Mouse (Mus musculus) olfactory bulb, adult 2 months (tissue): ENCODE measurements around the gene Chchd6. TPM values are rescaled to one million over a fixed set of nuclear protein-coding genes. Genes with fewer than 3 reads are reported as not detected.

Experiments used
- H3K27ac ChIP-seq: fragments of 200-500 bp; 2 replicates; pipeline ENCODE4 v1.5.1; 2012; ENCODE audit warnings: low read depth, low read length; ENCODE audit not compliant: insufficient read depth
- H3K4me1 ChIP-seq: fragments of 200-500 bp; 2 replicates; pipeline ENCODE4 v1.6.1; 2012; ENCODE audit warnings: low read length; ENCODE audit not compliant: control insufficient read depth, insufficient read depth
- H3K4me3 ChIP-seq: fragments of 200-500 bp; 2 replicates; pipeline ENCODE4 v1.5.1; 2012; ENCODE audit warnings: mild to moderate bottlenecking, low read depth, low read length, moderate library complexity; ENCODE audit not compliant: insufficient read depth
- CTCF ChIP-seq: fragments of 200-500 bp; IDR thresholded peaks from 2 replicates; pipeline ENCODE4 v1.5.1; 2012; ENCODE audit warnings: low read depth, mild to moderate bottlenecking, low read length, moderate library complexity; ENCODE audit not compliant: insufficient read depth
- POLR2A ChIP-seq: fragments of 200-500 bp; IDR thresholded peaks from 2 replicates; pipeline ENCODE4 v1.6.1; 2012; ENCODE audit warnings: mild to moderate bottlenecking, low read depth, low read length, moderate library complexity; ENCODE audit not compliant: insufficient read depth
- WGBS: fragments of 180-500 bp; shearing (Covaris S2); methylation state at CpG from one replicate; pipeline ENCODE4 v1.1.7; 2018; 5-methylcytosine and 5-hydroxymethylcytosine counted together
- polyA plus RNA-seq: library from polyadenylated mRNA; stranded (reverse); fragments of >200 nt; gene quantifications from 2 replicates; pipeline ENCODE4 v1.2.4, GENCODE M21; 2012; ENCODE audit warnings: low replicate concordance; ENCODE audit not compliant: missing spikeins, insufficient read depth, insufficient read length

Gene Chchd6
- polyA plus RNA-seq, 1 experiment: not detected

GRCm38 (mm10) chr6:89499961-89500360, 95.5 kb downstream of the Chchd6 start:
- Histone ChIP-seq H3K4me3 (no peak overlapping the region), H3K27ac (no peak overlapping the region), H3K4me1 (peaks cover 4% of the 10 kb centered on the region)
- 100% methylated on average over 1 of the region's 1 CpGs for WGBS
- TF ChIP-seq CTCF (no peak), POLR2A (no peak)

- 51% methylated on average over 6 of the region's 6 CpGs for WGBS
- Histone ChIP-seq H3K4me1 (peaks cover 4% of the 10 kb centered on the region), H3K4me3 (no peak overlapping the region), H3K27ac (no peak overlapping the region)
- TF ChIP-seq CTCF: no peak
- TF ChIP-seq POLR2A: no peak
Measured at GRCm38 (mm10) chr6:89498764-89499516, 96.5 kb downstream of the Chchd6 start.

GRCm38 (mm10) chr6:89496916-89497315, 98.5 kb downstream of the Chchd6 start:
- TF ChIP-seq CTCF (no peak), POLR2A (no peak)
- WGBS: 86% methylated on average over 1 of the region's 1 CpGs
- Histone ChIP-seq H3K4me3 (no peak overlapping the region), H3K4me1 (peaks cover 4% of the 10 kb centered on the region), H3K27ac (no peak overlapping the region)

GRCm38 (mm10) chr6:89492368-89492767, 103.1 kb downstream of the Chchd6 start:
- H3K4me1 ChIP-seq: no peaks in the 10 kb centered on the region
- TF ChIP-seq POLR2A (no peak), CTCF (no peak)
- H3K4me3 ChIP-seq: no peak overlapping the region
- no peak overlapping the region for H3K27ac ChIP-seq
- 95% methylated on average over 4 of the region's 4 CpGs for WGBS

GRCm38 (mm10) chr6:89490369-89490768, 105.1 kb downstream of the Chchd6 start:
- TF ChIP-seq CTCF (no peak), POLR2A (no peak)
- Histone ChIP-seq H3K4me3 (no peak overlapping the region), H3K4me1 (no peaks in the 10 kb centered on the region), H3K27ac (no peak overlapping the region)
- 87% methylated on average over 3 of the region's 3 CpGs for WGBS

GRCm38 (mm10) chr6:89489533-89489932, 105.9 kb downstream of the Chchd6 start:
- TF ChIP-seq CTCF (no peak), POLR2A (no peak)
- WGBS: 96% methylated on average over 1 of the region's 1 CpGs
- H3K4me3 ChIP-seq: no peak overlapping the region
- no peaks in the 10 kb centered on the region for H3K4me1 ChIP-seq
- H3K27ac ChIP-seq: no peak overlapping the region

- TF ChIP-seq POLR2A: no peak
- no peak for TF ChIP-seq CTCF
- Histone ChIP-seq H3K4me3 (no peak overlapping the region), H3K4me1 (no peaks in the 10 kb centered on the region), H3K27ac (no peak overlapping the region)
- 61% methylated on average over 4 of the region's 4 CpGs for WGBS
Measured at GRCm38 (mm10) chr6:89486055-89486454, 109.4 kb downstream of the Chchd6 start.

GRCm38 (mm10) chr6:89481192-89481591, 114.3 kb downstream of the Chchd6 start:
- no peak overlapping the region for H3K27ac ChIP-seq
- no peak overlapping the region for H3K4me3 ChIP-seq
- no peak for TF ChIP-seq CTCF
- TF ChIP-seq POLR2A: no peak
- 91% methylated on average over 4 of the region's 4 CpGs for WGBS
- no peaks in the 10 kb centered on the region for H3K4me1 ChIP-seq

GRCm38 (mm10) chr6:89467908-89468307, 127.5 kb downstream of the Chchd6 start:
- TF ChIP-seq POLR2A: no peak
- TF ChIP-seq CTCF: no peak
- H3K27ac ChIP-seq: no peak overlapping the region
- H3K4me1 ChIP-seq: peaks cover 4% of the 10 kb centered on the region; the same call in 1 of the 2 replicates
- no peak overlapping the region for H3K4me3 ChIP-seq
